Mouse (Mus musculus) olfactory bulb, adult 2 months (tissue): ENCODE data around the gene Atf3. TPM values are rescaled to one million over a fixed set of nuclear protein-coding genes. Genes with fewer than 3 reads are reported as not detected.
"Not testable (repeated sequence)": the region's sequence is repeated elsewhere in the genome, so short reads cannot be mapped to it uniquely, and the experiment has no call there.

Experiments used
- H3K27ac ChIP-seq: fragments of 200-500 bp; 2 replicates; pipeline ENCODE4 v1.5.1; 2012; ENCODE audit warnings: low read depth, low read length; ENCODE audit not compliant: insufficient read depth
- H3K4me1 ChIP-seq: fragments of 200-500 bp; 2 replicates; pipeline ENCODE4 v1.6.1; 2012; ENCODE audit warnings: low read length; ENCODE audit not compliant: control insufficient read depth, insufficient read depth
- H3K4me3 ChIP-seq: fragments of 200-500 bp; 2 replicates; pipeline ENCODE4 v1.5.1; 2012; ENCODE audit warnings: mild to moderate bottlenecking, low read depth, low read length, moderate library complexity; ENCODE audit not compliant: insufficient read depth
- CTCF ChIP-seq: fragments of 200-500 bp; IDR thresholded peaks from 2 replicates; pipeline ENCODE4 v1.5.1; 2012; ENCODE audit warnings: low read depth, mild to moderate bottlenecking, low read length, moderate library complexity; ENCODE audit not compliant: insufficient read depth
- POLR2A ChIP-seq: fragments of 200-500 bp; IDR thresholded peaks from 2 replicates; pipeline ENCODE4 v1.6.1; 2012; ENCODE audit warnings: mild to moderate bottlenecking, low read depth, low read length, moderate library complexity; ENCODE audit not compliant: insufficient read depth
- WGBS: fragments of 180-500 bp; shearing (Covaris S2); methylation state at CpG from one replicate; pipeline ENCODE4 v1.1.7; 2018; 5-methylcytosine and 5-hydroxymethylcytosine counted together
- polyA plus RNA-seq: library from polyadenylated mRNA; stranded (reverse); fragments of >200 nt; gene quantifications from 2 replicates; pipeline ENCODE4 v1.2.4, GENCODE M21; 2012; ENCODE audit warnings: low replicate concordance; ENCODE audit not compliant: missing spikeins, insufficient read depth, insufficient read length

Gene Atf3
- polyA plus RNA-seq, 1 experiment = not detected

DNA sequence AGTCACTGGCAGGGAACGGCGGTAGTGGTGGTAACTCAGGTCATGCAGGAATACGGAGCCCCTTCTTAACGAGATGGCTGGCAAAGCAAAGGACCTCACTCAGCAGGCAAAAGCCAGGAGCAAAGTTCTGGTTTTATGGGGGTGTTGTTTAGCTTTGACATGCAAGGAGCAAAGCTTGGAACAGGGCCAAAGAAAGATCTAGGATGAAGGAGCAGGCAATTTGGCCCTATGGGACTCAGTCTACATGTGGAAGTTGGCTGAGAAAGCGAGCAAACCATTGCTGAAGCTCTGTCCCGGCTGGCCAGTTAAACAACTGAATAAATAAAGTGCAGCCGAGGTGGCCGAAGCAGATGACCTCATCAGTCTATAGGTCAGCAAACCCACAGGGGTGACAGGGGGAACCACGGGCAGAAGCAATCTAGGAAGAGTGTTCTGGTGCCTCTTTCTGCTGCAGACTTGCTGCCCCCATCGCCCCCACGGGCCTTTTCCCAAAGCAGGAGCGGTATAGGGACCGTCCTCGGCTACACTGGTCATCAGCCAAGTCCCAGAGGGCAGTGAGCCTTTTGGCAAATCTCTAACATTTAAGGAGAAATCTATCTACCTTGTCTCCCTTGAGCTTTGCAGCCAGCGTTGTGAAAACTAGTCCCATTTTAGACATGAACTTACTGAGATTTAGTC is 39.2 kb downstream of the Atf3 start:
- Histone ChIP-seq H3K4me1 (peaks cover 13% of the 10 kb centered on the region), H3K4me3 (no peak overlapping the region), H3K27ac (no peak overlapping the region)
- TF ChIP-seq CTCF (no peak), POLR2A (no peak)
- 62% methylated on average over 15 of the region's 15 CpGs for WGBS

DNA sequence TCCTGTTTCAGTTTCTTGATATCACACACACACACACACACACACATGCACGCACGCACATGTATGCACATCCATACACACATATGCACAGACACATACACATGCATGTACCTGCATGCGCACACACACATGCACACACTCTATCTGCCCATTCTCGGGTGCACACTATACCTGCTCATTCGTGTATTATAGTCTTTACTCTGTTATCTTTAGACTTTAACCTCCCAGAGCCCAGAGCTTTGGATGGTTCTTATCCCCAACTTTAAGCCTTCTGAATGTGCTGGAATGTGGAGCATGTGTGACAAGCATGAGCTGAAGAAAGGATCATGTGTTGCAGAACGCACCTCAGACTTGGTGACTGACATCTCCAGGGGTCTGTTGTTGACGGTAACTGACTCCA is 41.0 kb downstream of the Atf3 start:
- no peak for TF ChIP-seq CTCF
- TF ChIP-seq POLR2A = no peak
- WGBS = 93% methylated on average over 7 of the region's 7 CpGs
- Histone ChIP-seq H3K27ac (no peak overlapping the region), H3K4me3 (no peak overlapping the region), H3K4me1 (no peaks in the 10 kb centered on the region)

DNA sequence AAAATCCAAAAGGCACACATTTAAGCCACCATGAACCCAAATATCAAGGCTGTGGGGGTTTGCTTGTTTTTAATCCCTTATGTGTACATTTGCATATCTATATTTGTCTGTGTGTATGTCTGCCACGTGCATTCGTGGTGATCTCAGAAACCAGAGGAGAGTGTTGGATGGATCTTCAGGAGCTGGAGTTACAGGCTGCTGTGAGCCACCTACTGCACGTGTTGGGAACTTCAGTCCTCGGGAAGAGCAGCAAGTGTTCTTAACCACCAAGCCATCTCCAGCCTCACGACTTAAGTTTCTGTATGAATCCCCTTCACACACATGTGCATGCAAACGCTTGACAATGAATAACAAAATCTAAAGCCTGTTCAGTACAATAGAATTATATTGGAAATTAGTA is 45.4 kb downstream of the Atf3 start:
- TF ChIP-seq POLR2A (no peak), CTCF (peak; percentile 32; the same call in 1 of the 2 replicates)
- 13% methylated on average over 6 of the region's 6 CpGs for WGBS

DNA sequence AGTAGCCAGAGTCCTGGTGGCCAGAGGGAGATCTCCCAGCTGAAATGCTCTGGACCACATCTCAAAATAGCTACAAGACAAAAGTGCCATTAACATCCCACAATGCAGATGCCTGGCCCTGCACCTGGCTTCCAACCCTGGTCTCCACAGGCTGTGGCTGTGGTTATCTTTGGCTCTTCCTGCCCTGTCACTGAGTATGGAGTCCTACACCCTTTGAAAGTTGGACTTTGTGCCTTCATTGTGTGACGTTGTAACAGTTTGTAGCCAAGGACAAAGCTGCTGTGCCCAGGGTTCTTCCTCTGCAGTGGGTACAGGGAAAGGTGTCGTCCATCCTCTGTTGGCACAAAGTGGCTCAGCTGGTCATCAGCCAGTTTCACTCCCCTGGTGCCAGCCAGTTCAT is 47.4 kb downstream of the Atf3 start:
- Histone ChIP-seq H3K27ac (no peak overlapping the region), H3K4me1 (no peaks in the 10 kb centered on the region), H3K4me3 (no peak overlapping the region)
- WGBS = 72% methylated on average over 2 of the region's 2 CpGs
- TF ChIP-seq POLR2A (no peak), CTCF (no peak)

More for the DNA sequence above, 45.4 kb downstream of the Atf3 start:
- Histone ChIP-seq H3K4me1 (no peaks in the 10 kb centered on the region), H3K27ac (no peak overlapping the region), H3K4me3 (no peak overlapping the region)

DNA sequence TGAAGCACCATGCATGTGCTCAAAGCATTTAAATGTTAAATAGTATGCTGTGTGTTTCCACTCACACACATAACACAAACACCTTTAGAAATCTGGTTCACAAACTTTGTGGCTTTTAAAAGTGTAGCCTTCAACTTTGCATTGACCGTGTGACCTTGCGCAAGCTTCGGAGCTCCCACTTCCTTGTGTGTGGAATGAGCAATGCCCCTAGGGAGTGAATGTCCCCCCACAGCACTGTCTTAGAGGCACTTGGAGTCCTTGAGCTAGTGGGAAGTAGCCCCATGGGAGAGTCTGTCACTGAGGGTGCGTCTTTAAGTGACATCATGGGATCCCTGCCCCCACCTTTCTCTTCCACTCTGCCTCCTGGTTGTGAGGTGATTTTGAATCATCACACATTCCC is 51.6 kb downstream of the Atf3 start:
- 84% methylated on average over 4 of the region's 4 CpGs for WGBS
- Histone ChIP-seq H3K27ac (no peak overlapping the region), H3K4me3 (no peak overlapping the region), H3K4me1 (no peaks in the 10 kb centered on the region)
- TF ChIP-seq CTCF (no peak), POLR2A (no peak)

DNA sequence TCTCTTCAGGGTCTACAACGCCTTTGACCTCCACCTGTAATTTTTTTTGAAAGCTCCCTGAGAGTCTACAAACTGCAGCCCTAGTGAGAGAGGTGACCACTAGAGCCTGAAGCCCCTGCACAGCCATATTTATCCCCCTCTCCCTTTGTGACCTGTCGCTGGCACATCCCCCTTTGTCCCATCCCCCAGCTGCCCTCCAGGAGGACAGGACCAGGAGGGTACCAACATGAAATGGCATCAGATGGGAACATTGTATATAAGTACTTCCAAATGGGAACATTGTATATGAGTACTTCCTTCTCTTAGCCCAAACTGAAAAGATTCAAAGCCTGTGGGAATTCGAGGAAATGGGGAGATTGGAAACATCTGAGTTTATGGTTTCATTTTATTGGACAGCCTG is 53.1 kb downstream of the Atf3 start, which contains the start of gene Fam71a:
Gene Fam71a (minus strand): TSS at position 101 of the 400 bp plus-strand sequence.
- Histone ChIP-seq H3K4me3 (no peak within 1 kb of the TSS), H3K27ac (no peak within 1 kb of the TSS), H3K4me1 (no peaks in the 10 kb centered on the region)
- 87% methylated on average over 3 of the region's 3 CpGs for WGBS
- TF ChIP-seq POLR2A = no peak
- no peak for TF ChIP-seq CTCF

DNA sequence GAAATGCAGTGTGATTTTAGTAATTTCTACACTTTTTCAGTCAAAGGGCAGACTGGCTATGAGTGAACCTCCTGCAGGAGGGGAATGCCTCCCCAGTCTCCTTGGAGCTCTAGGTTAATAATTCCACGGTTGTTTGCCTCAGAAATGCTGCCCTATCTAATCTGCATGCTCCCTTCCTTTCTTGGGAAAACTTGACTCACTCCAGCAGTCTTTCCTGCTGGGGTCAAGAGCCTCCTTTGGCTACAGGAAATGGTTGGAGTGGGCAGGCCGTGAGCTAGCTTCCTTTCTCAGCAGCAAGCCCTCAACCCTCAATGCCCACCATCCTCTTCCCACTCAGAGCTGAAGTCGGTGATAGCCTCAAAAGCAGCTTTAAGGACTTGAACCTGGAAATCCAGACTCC is 63.5 kb downstream of the Atf3 start:
- Histone ChIP-seq H3K4me3 (no peak overlapping the region), H3K4me1 (no peaks in the 10 kb centered on the region), H3K27ac (no peak overlapping the region)
- TF ChIP-seq POLR2A (no peak), CTCF (no peak)
- WGBS = 58% methylated on average over 3 of the region's 3 CpGs

DNA sequence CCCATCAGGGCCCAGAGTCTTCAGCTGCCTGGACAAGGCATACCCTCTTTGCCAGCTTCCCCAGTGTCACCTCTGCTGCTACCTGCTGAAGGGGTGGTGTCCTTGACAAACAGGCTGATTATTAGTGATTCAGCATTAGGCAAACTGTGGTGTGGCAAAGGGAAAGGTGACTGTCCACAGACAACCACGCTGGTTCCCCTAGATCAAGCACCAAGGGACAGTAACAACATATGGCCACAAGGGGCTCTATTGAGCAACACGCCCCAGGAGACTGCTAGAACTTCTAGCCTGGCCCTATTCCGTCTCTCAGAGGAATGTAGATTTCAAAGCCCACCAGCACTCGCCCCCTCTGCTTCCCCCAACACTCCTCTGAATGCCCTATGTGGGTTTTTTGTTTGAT is 64.8 kb downstream of the Atf3 start:
- 20% methylated on average over 4 of the region's 4 CpGs for WGBS

DNA sequence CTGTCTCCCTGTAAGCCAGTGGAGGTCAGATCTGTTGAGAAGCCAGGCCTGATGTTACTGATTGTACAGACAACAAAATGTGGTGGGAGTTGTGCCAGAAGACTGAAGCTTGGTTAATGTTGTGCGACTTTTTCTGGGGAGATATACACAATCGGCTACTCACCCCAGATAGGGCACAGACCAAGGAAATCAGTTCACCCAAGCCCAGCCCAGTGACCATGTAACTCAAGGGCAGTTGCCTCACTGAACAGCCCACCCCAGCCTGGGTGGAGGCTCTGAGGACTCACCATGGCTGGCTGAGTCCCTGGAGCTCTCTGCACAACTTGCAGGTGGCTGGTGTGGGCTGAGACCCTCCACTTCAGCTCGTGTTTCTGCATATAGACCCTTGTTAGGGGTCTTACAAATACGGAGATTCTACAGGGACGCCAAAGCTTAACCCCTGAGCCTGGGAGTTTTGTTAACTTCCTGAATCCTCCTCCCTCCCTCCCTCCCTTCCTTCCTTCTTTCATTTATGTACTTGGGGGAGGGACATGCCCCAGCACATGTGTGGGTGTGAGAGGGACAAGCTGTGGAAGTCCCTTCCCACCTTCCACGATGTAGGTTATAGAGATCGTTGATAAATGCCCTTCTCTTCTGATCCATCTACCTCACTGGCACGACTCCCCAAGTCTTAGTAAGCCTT is 66.8 kb downstream of the Atf3 start:
- no peak overlapping the region for H3K27ac ChIP-seq
- no peak overlapping the region for H3K4me3 ChIP-seq
- TF ChIP-seq CTCF (no peak), POLR2A (no peak)
- H3K4me1 ChIP-seq = no peaks in the 10 kb centered on the region
- 81% methylated on average over 8 of the region's 8 CpGs for WGBS

More for the DNA sequence above, 64.8 kb downstream of the Atf3 start:
- Histone ChIP-seq H3K4me1 (no peaks in the 10 kb centered on the region), H3K27ac (no peak overlapping the region), H3K4me3 (no peak overlapping the region)
- TF ChIP-seq CTCF (peak; percentile 17; the same call in 1 of the 2 replicates), POLR2A (no peak)

DNA sequence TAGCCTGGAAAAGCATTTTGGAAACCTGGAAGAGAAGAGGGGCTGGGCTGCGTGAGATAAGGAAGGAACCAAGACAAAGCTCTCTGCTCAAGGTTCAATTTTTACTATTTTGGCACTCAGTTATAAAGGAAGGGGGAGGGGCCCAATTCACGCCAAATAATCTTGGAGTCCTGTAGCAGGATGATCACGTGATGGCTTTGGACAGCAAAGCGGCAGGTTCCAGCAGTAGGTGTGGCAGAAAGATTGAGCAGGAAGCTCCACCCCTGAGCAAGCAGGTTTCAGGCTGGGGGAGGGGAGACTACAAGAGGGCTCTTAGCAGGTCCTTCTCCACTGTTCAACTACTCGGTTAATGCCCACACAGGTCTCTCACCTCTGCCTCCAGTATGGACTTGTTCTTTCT is 68.3 kb downstream of the Atf3 start:
- not testable (repeated sequence) for H3K27ac ChIP-seq, H3K4me3 ChIP-seq, H3K4me1 ChIP-seq
- WGBS = 85% methylated on average over 5 of the region's 5 CpGs
